Mouse (Mus musculus): Measurements from ENCODE around the gene M6pr.

- TF ChIP-seq CTCF (IDR thresholded peaks at IDR 0.05; ENCODE audit: control insufficient read depth, insufficient read depth, insufficient replicate concordance, low read depth, low read length) (no peak), POLR2A (IDR thresholded peaks at IDR 0.05; ENCODE audit: control insufficient read depth, low read depth, low read length) (no peak)
These were observed 24.2 kb upstream of the M6pr start for GRCm38 (mm10) chr6:122284304-122284703.
